Mouse (Mus musculus): ENCODE measurements around the gene Olfr972. TPM values are rescaled to one million over a fixed set of nuclear protein-coding genes. Genes with fewer than 3 reads are reported as not detected.
"Not testable (repeated sequence)": the region's sequence is repeated elsewhere in the genome, so short reads cannot be mapped to it uniquely, and the experiment has no call there.

The Olfr972 gene
- total RNA-seq (2014; rRNA removed; ENCODE audit: low replicate concordance), result not detected in 2 replicates
- not detected in 2 replicates for polyA plus RNA-seq (2015; fragmentation: Nextera tagmentation; extraction: Ambion mirVana)

DNA sequence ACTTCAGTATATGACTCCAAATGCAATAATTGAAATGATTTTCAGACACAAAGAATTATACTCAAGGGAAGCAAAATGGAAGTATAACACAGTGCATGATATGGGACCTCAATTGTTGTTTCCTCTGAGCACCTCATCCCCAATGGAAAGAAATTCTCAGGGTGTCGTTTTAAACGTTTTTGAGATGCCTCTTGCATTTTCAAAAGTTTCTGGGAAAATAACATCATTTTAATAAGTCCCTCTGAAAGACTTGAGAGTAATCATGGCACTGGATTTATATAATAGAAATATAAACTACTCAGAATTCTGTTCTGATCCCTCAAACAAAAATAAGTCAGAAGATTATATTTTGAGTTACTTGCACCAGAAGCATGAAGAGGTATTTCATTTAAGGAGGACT lies at the start of gene Olfr972:
Olfr972 (plus strand) TSS at position 301 of the 400 bp plus-strand sequence.
- Histone ChIP-seq H3K27ac (ENCODE audit: low read depth) (no peak within 1 kb of the TSS), H3K36me3 (replicated peaks; ENCODE audit: control insufficient read depth, insufficient read depth, low read length) (no peaks in the 10 kb centered on the region), H3K9me3 (replicated peaks; ENCODE audit: control insufficient read depth, low read length) (no peaks in the 10 kb centered on the region), H3K27me3 (ENCODE audit: control insufficient read depth, insufficient read depth, low read length) (no peaks in the 10 kb centered on the region), H3K4me3 (ENCODE audit: low read depth, low read length) (no peak within 1 kb of the TSS), H3K9ac (replicated peaks; ENCODE audit: low read depth, low read length) (no peak within 1 kb of the TSS), H3K4me1 (ENCODE audit: control insufficient read depth, insufficient read depth) (no peaks in the 10 kb centered on the region), H3K4me2 (ENCODE audit: low read depth, low read length) (no peak within 1 kb of the TSS)
- 56% methylated on average over 2 of the region's 2 CpGs for WGBS
- no peak for TF ChIP-seq EP300 (IDR thresholded peaks at IDR 0.05; ENCODE audit: low read depth)
- TF ChIP-seq CTCF (IDR thresholded peaks at IDR 0.05; ENCODE audit: low read depth), result no peak
- ATAC-seq (ENCODE audit: insufficient read depth, low read depth) (no peak), DNase-seq (ENCODE audit: low spot score) (no peak)

DNA sequence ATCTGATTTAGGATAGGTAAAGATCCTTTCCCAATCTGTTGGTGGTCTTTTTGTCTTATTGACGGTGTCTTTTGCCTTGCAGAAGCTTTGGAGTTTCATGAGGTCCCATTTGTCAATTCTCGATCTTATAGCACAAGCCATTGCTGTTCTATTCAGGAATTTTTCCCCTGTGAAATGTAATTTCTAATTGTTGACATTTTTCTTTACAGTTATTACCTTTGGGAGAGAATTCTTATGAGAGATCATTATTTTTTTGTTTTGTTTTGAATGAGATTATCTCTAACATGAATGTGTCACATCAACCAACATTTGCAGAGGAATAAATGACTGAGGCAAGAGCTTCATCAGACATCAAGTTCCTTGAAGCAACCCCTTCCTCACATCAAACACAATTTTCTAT lies 29.6 kb upstream of the Olfr972 start, which contains the start of gene Olfr971:
Olfr971 (plus strand) TSS at position 301 of the 400 bp plus-strand sequence.
- WGBS, result 63% methylated on average over 1 of the region's 2 CpGs
- not testable (repeated sequence) for H3K4me2 ChIP-seq (ENCODE audit: low read depth, low read length); H3K9ac ChIP-seq (replicated peaks; ENCODE audit: low read depth, low read length); H3K27ac ChIP-seq (ENCODE audit: low read depth); H3K4me3 ChIP-seq (ENCODE audit: low read depth, low read length); H3K9me3 ChIP-seq (replicated peaks; ENCODE audit: control insufficient read depth, low read length); ATAC-seq (ENCODE audit: insufficient read depth, low read depth); H3K36me3 ChIP-seq (replicated peaks; ENCODE audit: control insufficient read depth, insufficient read depth, low read length); DNase-seq (ENCODE audit: low spot score); H3K4me1 ChIP-seq (ENCODE audit: control insufficient read depth, insufficient read depth); H3K27me3 ChIP-seq (ENCODE audit: control insufficient read depth, insufficient read depth, low read length)

DNA sequence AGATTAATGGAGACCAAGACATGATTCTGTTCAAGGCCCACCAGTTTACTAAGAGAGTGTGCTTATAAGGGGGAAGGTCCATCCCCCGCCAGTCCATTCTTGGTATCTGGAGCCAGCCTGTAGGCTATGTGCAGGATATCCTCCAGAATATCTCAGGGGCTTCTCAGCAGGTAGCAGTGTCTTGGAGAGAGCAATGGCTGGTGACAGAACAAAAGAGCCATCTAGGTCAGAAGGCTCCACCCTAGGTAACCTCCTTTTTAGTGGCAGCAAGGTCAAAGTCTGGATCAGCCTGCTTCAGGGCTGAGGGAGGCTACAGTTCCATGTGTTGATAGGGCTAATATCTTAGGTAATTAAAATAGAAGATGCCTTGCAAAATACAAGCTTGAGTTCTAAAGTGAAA lies 5.8 kb downstream of the Olfr972 start:
- H3K27me3 ChIP-seq (ENCODE audit: control insufficient read depth, insufficient read depth, low read length), result not testable (repeated sequence)
- WGBS, result 82% methylated on average over 1 of the region's 1 CpGs

DNA sequence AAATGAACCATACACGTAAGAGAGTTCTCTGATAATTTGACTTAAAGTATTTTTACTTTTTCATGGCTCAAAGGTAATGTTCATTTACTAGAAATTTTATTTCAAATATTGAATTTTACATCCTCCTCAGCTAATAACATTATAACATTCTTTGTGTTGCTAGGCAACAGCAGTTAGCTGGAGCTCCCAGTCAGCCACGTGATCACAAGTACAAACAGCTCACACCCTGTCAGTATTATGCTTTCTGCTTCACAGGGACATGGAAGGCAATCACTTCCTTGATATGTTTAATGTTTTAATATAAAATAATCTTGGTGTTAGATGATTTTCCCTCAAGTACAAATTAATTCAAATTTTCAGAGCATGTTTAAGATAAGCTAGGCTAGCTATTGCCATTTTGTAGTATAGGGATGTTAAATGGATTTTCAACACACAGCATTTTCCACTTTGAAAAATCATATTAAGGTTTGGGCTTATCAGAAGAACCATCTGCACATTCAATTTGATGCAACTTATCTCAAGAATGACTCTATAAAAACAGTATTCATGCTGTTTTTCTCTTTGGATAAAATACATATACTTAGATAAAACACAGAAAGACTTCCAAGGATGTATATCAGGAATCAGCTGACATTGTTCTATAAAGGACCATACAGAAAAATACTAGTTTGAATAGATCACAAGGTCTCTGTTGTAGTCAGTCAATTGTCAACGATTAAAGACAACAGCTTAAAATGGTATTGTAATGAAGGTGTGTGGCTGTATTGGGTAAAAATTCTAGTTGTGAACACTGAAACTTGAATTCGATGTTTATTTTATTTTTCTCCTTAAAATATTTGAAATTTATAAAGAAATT lies 11.5 kb downstream of the Olfr972 start:
- not testable (repeated sequence) for H3K27ac ChIP-seq (ENCODE audit: low read depth); H3K36me3 ChIP-seq (replicated peaks; ENCODE audit: control insufficient read depth, insufficient read depth, low read length); H3K27me3 ChIP-seq (ENCODE audit: control insufficient read depth, insufficient read depth, low read length); ATAC-seq (ENCODE audit: insufficient read depth, low read depth); H3K9ac ChIP-seq (replicated peaks; ENCODE audit: low read depth, low read length); H3K9me3 ChIP-seq (replicated peaks; ENCODE audit: control insufficient read depth, low read length); DNase-seq (ENCODE audit: low spot score); H3K4me2 ChIP-seq (ENCODE audit: low read depth, low read length); H3K4me3 ChIP-seq (ENCODE audit: low read depth, low read length); H3K4me1 ChIP-seq (ENCODE audit: control insufficient read depth, insufficient read depth)
- WGBS, result no CpG with 5 or more reads among the region's 4 CpGs

More for the DNA sequence above, 5.8 kb downstream of the Olfr972 start:
- not testable (repeated sequence) for DNase-seq (ENCODE audit: low spot score); H3K4me3 ChIP-seq (ENCODE audit: low read depth, low read length); H3K9me3 ChIP-seq (replicated peaks; ENCODE audit: control insufficient read depth, low read length); H3K9ac ChIP-seq (replicated peaks; ENCODE audit: low read depth, low read length); H3K4me1 ChIP-seq (ENCODE audit: control insufficient read depth, insufficient read depth); H3K36me3 ChIP-seq (replicated peaks; ENCODE audit: control insufficient read depth, insufficient read depth, low read length); H3K27ac ChIP-seq (ENCODE audit: low read depth); ATAC-seq (ENCODE audit: insufficient read depth, low read depth); H3K4me2 ChIP-seq (ENCODE audit: low read depth, low read length)

DNA sequence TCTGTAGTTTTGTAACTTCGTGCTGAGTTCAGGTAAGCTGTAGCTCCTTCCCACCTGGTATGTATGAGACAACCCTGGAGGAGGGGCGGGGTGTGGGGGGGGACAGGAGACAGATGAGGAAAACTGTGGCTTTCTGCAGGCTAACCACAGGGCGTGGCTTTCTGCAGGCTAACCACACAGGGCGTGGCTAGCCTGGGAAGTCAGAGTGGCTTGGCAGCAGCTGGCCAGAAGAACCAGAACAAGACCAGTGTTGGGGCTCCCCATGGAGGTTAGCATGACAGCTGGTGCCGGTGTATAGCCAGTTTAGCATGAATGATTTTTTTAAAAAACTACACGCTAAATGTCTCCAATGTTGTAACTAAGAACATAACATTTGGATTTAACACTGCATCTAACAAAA lies 38.9 kb downstream of the Olfr972 start:
- no peaks in the 10 kb centered on the region for H3K36me3 ChIP-seq (replicated peaks; ENCODE audit: control insufficient read depth, insufficient read depth, low read length)
- H3K4me1 ChIP-seq (ENCODE audit: control insufficient read depth, insufficient read depth), result no peaks in the 10 kb centered on the region
- TF ChIP-seq EP300 (IDR thresholded peaks at IDR 0.05; ENCODE audit: low read depth) (no peak), CTCF (IDR thresholded peaks at IDR 0.05; ENCODE audit: low read depth) (no peak)
- H3K27me3 ChIP-seq (ENCODE audit: control insufficient read depth, insufficient read depth, low read length), result no peaks in the 10 kb centered on the region
- DNase-seq (ENCODE audit: low spot score) (no peak), ATAC-seq (ENCODE audit: insufficient read depth, low read depth) (no peak)
- no peak overlapping the region for H3K4me2 ChIP-seq (ENCODE audit: low read depth, low read length)
- no peaks in the 10 kb centered on the region for H3K9me3 ChIP-seq (replicated peaks; ENCODE audit: control insufficient read depth, low read length)
- H3K4me3 ChIP-seq (ENCODE audit: low read depth, low read length), result no peak overlapping the region
- no peak overlapping the region for H3K27ac ChIP-seq (ENCODE audit: low read depth)
- WGBS, result 57% methylated on average over 6 of the region's 6 CpGs
- H3K9ac ChIP-seq (replicated peaks; ENCODE audit: low read depth, low read length), result no peak overlapping the region

DNA sequence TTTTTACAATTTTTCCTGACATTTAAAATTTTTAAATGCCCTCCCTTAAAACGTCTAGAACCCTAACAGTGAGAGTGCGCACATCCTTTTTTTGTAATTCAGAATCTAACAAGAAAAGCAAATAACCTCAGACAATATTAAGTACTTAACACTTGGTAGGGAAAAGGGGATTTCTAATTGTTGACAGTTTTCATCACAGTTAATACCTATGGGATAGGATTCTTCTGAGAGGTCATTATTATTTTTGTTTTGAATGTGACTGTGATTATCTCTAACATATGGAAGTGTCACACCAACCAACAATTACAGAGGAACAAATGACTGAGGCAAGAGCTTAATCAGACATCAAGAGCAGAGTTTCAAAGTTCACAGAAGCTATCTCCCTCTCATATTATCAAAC lies 40.8 kb downstream of the Olfr972 start, which contains the start of gene Olfr229:
Olfr229 (plus strand) TSS at position 301 of the 400 bp plus-strand sequence.
- Histone ChIP-seq H3K4me2 (ENCODE audit: low read depth, low read length) (no peak within 1 kb of the TSS), H3K27ac (ENCODE audit: low read depth) (no peak within 1 kb of the TSS), H3K4me3 (ENCODE audit: low read depth, low read length) (no peak within 1 kb of the TSS), H3K4me1 (ENCODE audit: control insufficient read depth, insufficient read depth) (no peaks in the 10 kb centered on the region), H3K27me3 (ENCODE audit: control insufficient read depth, insufficient read depth, low read length) (no peaks in the 10 kb centered on the region), H3K36me3 (replicated peaks; ENCODE audit: control insufficient read depth, insufficient read depth, low read length) (no peaks in the 10 kb centered on the region), H3K9me3 (replicated peaks; ENCODE audit: control insufficient read depth, low read length) (no peaks in the 10 kb centered on the region), H3K9ac (replicated peaks; ENCODE audit: low read depth, low read length) (no peak within 1 kb of the TSS)
- DNase-seq (ENCODE audit: low spot score) (no peak), ATAC-seq (ENCODE audit: insufficient read depth, low read depth) (no peak)
- TF ChIP-seq CTCF (IDR thresholded peaks at IDR 0.05; ENCODE audit: low read depth) (no peak), EP300 (IDR thresholded peaks at IDR 0.05; ENCODE audit: low read depth) (no peak)
- WGBS, result 65% methylated on average over 2 of the region's 2 CpGs
